Mouse (Mus musculus) mesoderm, embryonic 11.5 days (tissue): ENCODE results near the gene Med18.
"Not testable (repeated sequence)": the region's sequence is repeated elsewhere in the genome, so short reads cannot be mapped to it uniquely, and the experiment has no call there.

Source experiments
- DNase-seq: peaks from one replicate; pipeline ENCODE4 v3.0.0-alpha.2; 2012; ENCODE audit warnings: low read depth, low spot score

Gene Med18

DNA sequence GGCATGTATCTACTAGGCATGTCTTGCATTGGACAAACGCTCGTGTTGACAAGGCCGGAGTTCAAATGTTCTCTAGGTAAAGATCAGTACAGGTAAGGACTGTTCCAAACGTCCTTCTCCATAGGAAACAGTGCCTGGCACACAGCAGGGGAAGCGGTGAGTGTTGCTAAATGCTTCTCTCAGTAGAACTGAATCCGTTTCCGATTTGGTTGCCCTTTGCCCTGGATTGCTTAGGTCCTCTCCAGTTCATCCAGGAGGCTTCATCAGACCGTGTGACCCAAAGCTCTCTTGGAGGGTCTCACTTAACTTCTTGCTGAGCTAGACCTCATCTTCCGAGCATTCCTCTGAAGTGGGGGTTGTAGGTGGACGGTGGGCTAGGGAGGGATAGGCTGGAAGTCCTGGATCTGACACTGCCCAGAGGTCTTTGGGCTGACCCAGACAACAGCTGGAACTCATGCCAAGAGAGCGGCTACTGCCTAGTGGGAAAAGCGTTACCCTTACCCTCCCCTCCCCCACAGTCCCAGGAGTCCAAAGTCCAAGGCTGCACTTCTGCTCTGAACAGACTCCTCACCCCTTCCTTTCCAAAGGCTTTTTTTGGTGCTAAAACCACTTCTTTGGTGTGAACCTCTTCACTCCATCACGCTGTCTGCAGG, 19.4 kb upstream of the Med18 start:
- no peak for DNase-seq

- DNase-seq = not testable (repeated sequence)
Observed at GRCm38 (mm10) chr4:132482104-132482503, 18.4 kb upstream of the Med18 start.

DNA sequence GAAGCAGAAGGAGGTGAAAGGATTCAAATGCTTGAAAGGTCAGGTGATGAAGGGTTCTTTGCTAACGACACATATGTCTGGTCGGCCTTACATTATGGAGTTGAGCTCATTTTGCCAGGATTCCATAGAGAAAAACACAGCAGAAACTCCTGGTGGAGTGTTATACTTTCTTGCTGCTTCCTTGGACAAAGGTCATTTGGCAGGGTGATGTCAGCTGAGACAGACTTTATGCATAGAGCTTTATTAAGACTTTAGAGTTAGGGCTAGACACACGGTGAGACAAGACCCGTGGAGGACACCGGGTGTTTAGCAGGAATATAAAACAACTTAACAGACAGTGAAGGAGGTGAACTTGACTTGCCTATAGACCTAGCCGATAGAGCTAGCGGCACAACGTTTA, 14.1 kb upstream of the Med18 start:
- no peak for DNase-seq

- no peak for DNase-seq
Observed at GRCm38 (mm10) chr4:132475895-132476878, 12.5 kb upstream of the Med18 start.

GRCm38 (mm10) chr4:132474631-132475030, 10.9 kb upstream of the Med18 start:
- DNase-seq = no peak

DNA sequence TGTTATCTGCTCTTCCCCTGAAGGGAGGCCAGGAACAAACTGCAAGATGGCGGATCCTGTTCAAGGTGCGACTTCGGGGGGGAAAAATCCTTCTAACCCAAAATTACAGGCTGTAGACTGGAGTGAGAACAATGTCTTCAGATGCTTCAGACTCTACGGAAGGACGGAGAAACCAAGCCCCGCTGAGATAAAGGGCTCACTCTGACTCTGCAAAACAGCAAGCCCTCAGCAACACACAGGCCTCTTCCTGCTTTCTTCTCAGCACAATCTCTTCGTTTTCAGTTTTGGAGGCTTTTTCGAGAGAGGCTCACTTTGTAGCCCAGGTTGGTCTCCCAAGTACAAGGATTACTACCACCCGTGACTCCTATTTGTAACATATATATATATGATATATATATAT, 9.7 kb upstream of the Med18 start:
- DNase-seq = no peak

GRCm38 (mm10) chr4:132469873-132470272, 6.2 kb upstream of the Med18 start:
- no peak for DNase-seq

DNA sequence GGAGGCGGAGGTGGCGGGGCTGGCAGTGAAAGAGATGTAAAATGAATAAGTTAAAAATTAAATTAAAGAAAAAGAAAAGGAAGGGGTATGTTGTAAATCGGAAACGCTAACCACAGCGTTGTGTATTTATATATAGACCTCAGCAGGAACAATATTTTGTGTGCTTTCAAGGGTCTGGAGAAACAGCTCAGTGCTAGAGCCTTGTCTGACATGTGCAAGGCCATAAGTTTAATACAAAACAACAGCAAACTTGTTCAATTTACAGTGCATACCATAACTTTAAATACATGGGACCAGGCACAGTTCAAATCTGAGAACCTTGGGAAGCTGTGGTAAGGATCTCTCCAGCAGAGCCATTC, 513 bp upstream of the Med18 start:
- DNase-seq = no peak

DNA sequence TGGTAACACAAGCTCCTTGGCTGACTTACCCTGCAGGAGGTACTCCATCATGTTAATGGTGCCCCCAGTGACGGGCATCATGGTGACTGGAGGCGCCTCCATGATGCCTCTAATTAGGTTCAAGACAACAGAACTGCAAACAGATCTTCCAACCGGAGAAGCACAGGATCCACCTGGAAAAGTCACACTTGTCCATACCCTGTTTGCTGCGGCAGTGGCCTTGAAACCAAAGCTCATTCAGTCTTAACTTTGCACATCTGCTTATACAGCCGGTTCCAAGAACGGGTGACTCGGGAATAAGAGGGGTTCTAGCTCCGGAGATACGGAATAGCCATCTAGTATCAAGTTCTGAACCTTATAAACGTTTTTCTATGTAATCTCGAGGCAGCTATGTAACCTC, 885 bp downstream of the Med18 start:
- no peak for DNase-seq

- DNase-seq = no peak
Observed at GRCm38 (mm10) chr4:132460225-132460624, 3.5 kb downstream of the Med18 start.

DNA sequence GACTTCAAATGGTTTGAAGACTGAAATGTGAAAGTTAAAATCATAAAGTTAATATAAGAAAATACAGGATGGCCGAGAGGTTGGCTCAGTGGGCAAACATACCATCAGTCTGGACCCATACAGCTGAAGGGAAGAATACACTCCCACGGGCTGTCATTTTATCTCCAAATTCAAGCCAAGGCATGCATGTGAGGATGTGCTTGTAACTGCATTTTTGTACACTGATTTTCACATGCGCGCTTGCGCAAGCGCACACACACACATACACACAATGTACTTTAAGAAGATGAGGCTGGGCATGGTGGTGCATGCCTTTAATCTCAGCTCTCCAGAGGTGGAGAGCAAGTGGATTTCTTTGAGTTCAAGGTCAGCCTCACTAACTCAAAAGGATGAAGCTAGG, 8.2 kb downstream of the Med18 start:
- DNase-seq = no peak

DNA sequence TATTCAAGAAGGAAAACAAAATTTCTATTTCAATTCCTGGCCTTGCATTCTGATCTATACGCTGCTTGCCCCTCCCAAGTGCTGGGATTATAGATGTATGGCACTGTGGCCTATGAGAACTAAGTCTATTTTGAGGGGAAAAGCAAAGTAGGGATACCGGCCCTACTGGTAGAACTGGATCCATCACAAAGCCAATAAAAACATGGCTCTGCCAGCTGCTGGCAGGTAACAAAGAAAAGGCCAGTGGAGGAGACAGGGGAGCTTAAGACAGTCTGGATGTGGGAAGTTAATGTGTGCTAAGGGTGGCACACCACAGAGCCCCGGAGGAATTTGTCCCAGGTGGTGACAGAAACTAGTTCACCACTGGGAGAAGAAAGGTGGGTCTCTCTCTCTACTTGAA, 8.6 kb downstream of the Med18 start:
- no peak for DNase-seq

GRCm38 (mm10) chr4:132454216-132454615, 9.5 kb downstream of the Med18 start:
- no peak for DNase-seq

DNA sequence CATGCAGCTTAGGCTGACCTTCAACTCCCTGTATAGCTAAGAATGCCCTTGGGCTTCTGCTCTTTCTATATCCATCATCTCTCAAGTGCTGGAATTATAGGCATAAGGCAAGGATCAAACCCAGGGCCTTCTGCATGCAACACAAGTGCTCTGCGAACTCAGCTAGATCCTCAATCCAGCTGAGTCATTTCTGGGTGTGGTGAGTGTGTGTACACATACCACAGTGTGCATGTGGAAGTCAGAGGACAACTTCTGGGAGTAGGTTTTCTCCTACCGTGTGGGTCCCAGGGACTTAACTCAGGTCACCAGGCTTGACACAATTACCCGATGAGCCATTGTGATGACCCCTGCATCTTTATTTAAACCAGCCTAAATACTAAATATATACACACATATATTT, 13.9 kb downstream of the Med18 start:
- DNase-seq = no peak

GRCm38 (mm10) chr4:132446105-132446504, 17.6 kb downstream of the Med18 start:
- DNase-seq = no peak

GRCm38 (mm10) chr4:132444516-132444915, 19.2 kb downstream of the Med18 start:
- DNase-seq = no peak

GRCm38 (mm10) chr4:132437857-132438256, 25.9 kb downstream of the Med18 start:
- DNase-seq = no peak

- no peak for DNase-seq
Observed at GRCm38 (mm10) chr4:132432717-132433372, 30.9 kb downstream of the Med18 start.

DNA sequence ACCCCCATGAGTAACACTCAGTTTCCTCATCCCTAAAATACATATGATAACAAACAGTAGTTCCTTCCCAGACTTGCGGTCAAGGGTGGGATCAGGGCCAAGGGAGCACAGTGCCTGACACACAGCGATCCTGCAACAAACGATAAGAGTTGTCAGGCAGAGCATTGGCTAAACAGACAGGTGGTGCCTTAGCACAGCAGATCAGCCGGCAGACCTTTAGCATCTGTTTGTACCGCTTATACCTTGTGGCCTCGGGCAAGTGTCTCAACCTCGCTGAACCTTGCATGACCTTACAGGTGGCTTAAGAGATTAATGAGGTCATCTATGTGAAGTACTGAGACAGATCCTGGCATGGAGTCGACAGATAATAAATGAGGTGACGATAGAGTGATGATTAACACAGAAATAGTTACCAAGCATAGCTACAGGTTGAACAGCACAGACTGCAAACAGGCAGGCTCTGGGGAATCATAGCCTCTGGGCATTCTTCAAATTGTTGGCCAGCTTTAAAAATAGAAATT, 35.6 kb downstream of the Med18 start:
- DNase-seq = no peak

GRCm38 (mm10) chr4:132427493-132427892, 36.2 kb downstream of the Med18 start:
- no peak for DNase-seq

DNA sequence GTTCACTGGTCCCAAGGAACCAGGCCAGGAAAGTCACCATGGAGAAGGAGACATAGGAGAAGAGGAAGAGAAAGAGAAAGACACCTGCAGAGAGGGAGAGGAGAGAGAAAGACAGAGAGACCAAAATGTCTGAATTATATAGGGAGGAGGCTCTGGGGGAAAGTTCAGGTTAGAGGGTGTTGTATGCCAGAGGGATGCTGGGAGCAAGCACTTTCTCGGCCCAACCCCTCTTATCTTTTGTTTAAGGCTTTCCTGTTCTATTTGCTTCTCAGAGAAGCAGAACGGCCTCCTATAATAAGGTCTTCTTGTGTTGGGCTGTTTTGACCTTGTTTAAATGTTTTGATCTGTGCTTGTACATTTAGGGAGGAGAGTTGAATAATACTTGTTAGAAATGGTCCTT, 37.7 kb downstream of the Med18 start:
- DNase-seq = no peak

DNA sequence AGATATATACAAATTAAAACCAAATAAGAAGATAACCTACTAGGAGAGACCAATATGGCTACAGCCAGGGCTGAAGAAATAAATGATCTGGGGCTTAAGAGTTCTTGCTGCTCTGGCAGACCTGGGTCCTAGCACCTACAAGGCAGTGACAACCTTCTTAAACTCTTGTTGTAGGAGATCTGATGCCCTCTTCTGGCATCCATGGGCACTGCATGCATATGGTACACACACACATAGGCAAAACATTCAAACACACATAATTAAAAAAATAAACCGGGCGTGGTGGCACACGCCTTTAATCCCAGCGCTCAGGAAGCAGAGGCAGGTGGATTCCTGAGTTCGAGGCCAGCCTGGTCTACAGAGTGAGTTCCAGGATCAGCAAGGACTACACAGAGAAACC, 39.0 kb downstream of the Med18 start:
- no peak for DNase-seq
